8 mouse cellular contexts compared by ENCODE assay signal in genomic region chr7:141099911-141100691, GRCm38 (mm10). TPM values are rescaled to one million over a fixed set of nuclear protein-coding genes. Genes with fewer than 3 reads are reported as not detected.
DNase-seq lines count a peak whose midpoint lies in the region; TF ChIP-seq lines count a peak whose summit lies in the region.

Gene Sigirr (minus strand): TSS chr7:141100572.

- no peak within 1 kb of the TSS for H3K27ac ChIP-seq in cortical plate, adult 2 months (ENCODE audit: insufficient read depth, low read length)
- H3K27ac ChIP-seq in hindbrain, embryonic 10.5 days: peak within 1 kb of the TSS; percentile 67
- 0 out of 2 replicates have a peak within 1 kb of the TSS, but pooled peaks have one; percentile 6 for H3K27ac ChIP-seq in limb, embryonic 10.5 days

- H3K9me3 ChIP-seq in hindbrain, embryonic 10.5 days: no peaks in the 10 kb centered on the region
- H3K9me3 ChIP-seq in limb, embryonic 10.5 days (replicated peaks): no peaks in the 10 kb centered on the region

- peaks cover 74% of the 10 kb centered on the region for H3K27me3 ChIP-seq in hindbrain, embryonic 10.5 days (ENCODE audit: insufficient read depth, poor library complexity, severe bottlenecking)
- H3K27me3 ChIP-seq in limb, embryonic 10.5 days (ENCODE audit: low read depth, poor library complexity, severe bottlenecking): peaks cover 74% of the 10 kb centered on the region

- peak within 1 kb of the TSS; percentile 40 for H3K4me3 ChIP-seq in cortical plate, adult 2 months (ENCODE audit: insufficient read depth, low read length)
- H3K4me3 ChIP-seq in hindbrain, embryonic 10.5 days: peak within 1 kb of the TSS; percentile 53
- peak within 1 kb of the TSS; percentile 53 for H3K4me3 ChIP-seq in limb, embryonic 10.5 days

- peak; percentile 32 to 41 for DNase-seq in left cerebral cortex, adult 18-20 months (ENCODE audit: low spot score in 2 of 2)
- DNase-seq in left cerebral cortex, postnatal 4 days: no peak
- DNase-seq in hindbrain, embryonic 10.5 days (ENCODE audit: low spot score): peak; percentile 52
- DNase-seq in limb, embryonic 10.5 days (ENCODE audit: low spot score): peak; percentile 58
- DNase-seq in mesoderm, embryonic 11.5 days (ENCODE audit: low read depth, low spot score): peak; percentile 30
- peak; percentile 70 for DNase-seq in spleen, postnatal 36 days (ENCODE audit: low spot score in 2 of 2)
- no peak for DNase-seq in ovary, postnatal 10 days (ENCODE audit: low spot score)

- intact Hi-C loops in left cerebral cortex, postnatal 4 days (cut with DNase I): no loop called here

- no peaks in the 10 kb centered on the region for H3K4me1 ChIP-seq in cortical plate, adult 2 months (ENCODE audit: control insufficient read depth, insufficient read depth, low read length)
- H3K4me1 ChIP-seq in hindbrain, embryonic 10.5 days (replicated peaks): peaks cover 26% of the 10 kb centered on the region
- H3K4me1 ChIP-seq in limb, embryonic 10.5 days: peaks cover 22% of the 10 kb centered on the region

- 1% methylated on average over 56 of the region's 56 CpGs for WGBS in hindbrain, embryonic 10.5 days
- 1% methylated on average over 56 of the region's 56 CpGs for WGBS in limb, embryonic 10.5 days

- TF ChIP-seq POLR2A in cortical plate, adult 2 months (IDR thresholded peaks at IDR 0.05; ENCODE audit: extremely low read depth, insufficient read depth, low read length): no peak

- H3K36me3 ChIP-seq in hindbrain, embryonic 10.5 days: no peaks in the 10 kb centered on the region
- no peaks in the 10 kb centered on the region for H3K36me3 ChIP-seq in limb, embryonic 10.5 days

- no peak for TF ChIP-seq CTCF in cortical plate, adult 2 months (IDR thresholded peaks at IDR 0.05; ENCODE audit: extremely low read depth, insufficient read depth, low read length)

RNA-seq across cellular contexts. Expression of gene Sigirr, which starts in this region (rescaled TPM):
- total RNA-seq in left cerebral cortex, adult 18-20 months (2021): 1 to 10 TPM; 2.1 to 2.3 TPM
- total RNA-seq in left cerebral cortex, postnatal 4 days (2021): 1 to 10 TPM; 2.8 to 2.9 TPM
- 4.0 and 4.3 TPM in 2 replicates for polyA plus RNA-seq in cortical plate, adult 2 months (2012; rRNA removed)
- polyA plus RNA-seq in hindbrain, embryonic 10.5 days (2016; fragmentation: Nextera tagmentation; extraction: Ambion mirVana): 1.9 and 2.7 TPM in 2 replicates
- 2.3 TPM in 2 replicates for polyA plus RNA-seq in limb, embryonic 10.5 days (2016; fragmentation: Nextera tagmentation; extraction: Ambion mirVana)

Comparison
In these comparisons a context has a peak if more than half of its experiments do, and no peak if none do; other contexts are left out.
1. DNase-seq: peak in left cerebral cortex, adult 18-20 months (2 of 2), hindbrain, embryonic 10.5 days (single experiment), limb, embryonic 10.5 days (single experiment), mesoderm, embryonic 11.5 days (single experiment) and spleen, postnatal 36 days (2 of 2); none in left cerebral cortex, postnatal 4 days (single experiment) and ovary, postnatal 10 days (single experiment).
2. Peak in every context shown above with its lines, with median percentiles within 50 percentile points of each other: H3K4me3 ChIP-seq.